Mouse (Mus musculus): ENCODE measurements around the gene Tmco5. TPM values are rescaled to one million over a fixed set of nuclear protein-coding genes. Genes with fewer than 3 reads are reported as not detected.

Gene Tmco5
- not detected for polyA plus RNA-seq (2017; shearing (Covaris generic))

GRCm38 (mm10) chr2:116878391-116878790, at the start of gene Tmco5:
Gene Tmco5 (plus strand): TSS chr2:116878691.

Other genes with a start within 250 kb of the Tmco5 start
- 1 to 10 TPM; 5.2 to 6.0 TPM for gene Spred1, start 242.7 kb downstream of the Tmco5 start, polyA plus RNA-seq (2017; shearing (Covaris generic))

All from activated CD4-positive, CD25-positive, alpha-beta regulatory T cell (primary cell).